Mouse (Mus musculus): ENCODE results near the gene Pitpnc1. TPM values are rescaled to one million over a fixed set of nuclear protein-coding genes. Genes with fewer than 3 reads are reported as not detected.

The Pitpnc1 gene
- total and polyA plus RNA-seq, 3 experiments = 2.4 to 5.4 (median 3.6) TPM

GRCm38 (mm10) chr11:107325739-107326725 is 144.5 kb downstream of the Pitpnc1 start:
- H3K79me2 ChIP-seq (replicated peaks; ENCODE audit: control insufficient read depth, extremely low read depth, insufficient read depth, poor library complexity, severe bottlenecking) = no peaks in the 10 kb centered on the region
- no peak overlapping the region for H3K9ac ChIP-seq (ENCODE audit: insufficient read depth, low read depth)
- peaks cover 2% of the 10 kb centered on the region for H3K9me3 ChIP-seq (replicated peaks; ENCODE audit: low read length)
- H3K4me2 ChIP-seq (ENCODE audit: insufficient read depth, low read depth, poor library complexity, severe bottlenecking) = no peak overlapping the region
- in situ Hi-C loops (cut with MboI; ENCODE audit: low pct_ligation_motif_present, low pct_unique_long_range_greater_than_20kb, low sequenced_read_pairs) = no loop called here
- no peak overlapping the region for H3K4me3 ChIP-seq (replicated peaks in 1 of 3; ENCODE audit: low read depth in 2 of 3, low read length in 2 of 3, poor library complexity in 1 of 3)
- H3K36me3 ChIP-seq (replicated peaks in 1 of 2; ENCODE audit: control insufficient read depth in 1 of 2, insufficient read depth in 1 of 2, low read length in 1 of 2) = no peaks in the 10 kb centered on the region
- DNase-seq (ENCODE audit: extremely low read depth) = no peak
- H3K4me1 ChIP-seq (ENCODE audit: control insufficient read depth in 1 of 2, insufficient read depth in 2 of 2) = no peaks in the 10 kb centered on the region
- TF ChIP-seq TCF12 (IDR thresholded peaks at IDR 0.05; ENCODE audit: low read depth, low read length) = no peak
- no peak for TF ChIP-seq MAZ (IDR thresholded peaks at IDR 0.05; ENCODE audit: low read depth, low read length)
- no peak for TF ChIP-seq ZMIZ1 (IDR thresholded peaks at IDR 0.05; ENCODE audit: low read depth, low read length)
- no peak for TF ChIP-seq CTCF (conservative IDR thresholded peaks at IDR 0.05 in 1 of 2, IDR thresholded peaks at IDR 0.05 in 1 of 2; ENCODE audit: low read depth in 2 of 2, low read length in 2 of 2)
- no peak for TF ChIP-seq NRF1 (IDR thresholded peaks at IDR 0.05; ENCODE audit: low read depth, low read length)
- TF ChIP-seq EP300 (IDR thresholded peaks at IDR 0.05; ENCODE audit: low read length) = no peak
- TF ChIP-seq USF2 (conservative IDR thresholded peaks at IDR 0.05; ENCODE audit: low read depth, low read length) = no peak
- TF ChIP-seq MYC (IDR thresholded peaks at IDR 0.05; ENCODE audit: low read depth, low read length) = no peak
- TF ChIP-seq CHD1 (IDR thresholded peaks at IDR 0.05; ENCODE audit: low read depth, low read length) = no peak
- no peak for TF ChIP-seq MAFK (IDR thresholded peaks at IDR 0.05; ENCODE audit: insufficient replicate concordance, low read length)
- TF ChIP-seq RAD21 (IDR thresholded peaks at IDR 0.05; ENCODE audit: low read depth, low read length) = no peak
- TF ChIP-seq BHLHE40 (IDR thresholded peaks at IDR 0.05; ENCODE audit: low read depth, low read length) = no peak
- TF ChIP-seq NELFE (IDR thresholded peaks at IDR 0.05; ENCODE audit: low read depth, low read length) = no peak
- TF ChIP-seq JUND (conservative IDR thresholded peaks at IDR 0.05; ENCODE audit: low read depth, low read length) = no peak
- no peak overlapping the region for H3K27ac ChIP-seq (ENCODE audit: insufficient read depth, low read depth)
- H3K27me3 ChIP-seq (replicated peaks) = no peaks in the 10 kb centered on the region
- dilution Hi-C loops (cut with MboI; ENCODE audit: extremely low pct_ligation_motif_present, extremely low pct_unique_long_range_greater_than_20kb, low sequenced_read_pairs) = no loop called here

GRCm38 (mm10) chr11:107325226-107325625 is 145.3 kb downstream of the Pitpnc1 start:
- no peak for DNase-seq (ENCODE audit: extremely low read depth)
- H3K9ac ChIP-seq (ENCODE audit: insufficient read depth, low read depth) = no peak overlapping the region
- in situ Hi-C loops (cut with MboI; ENCODE audit: low pct_ligation_motif_present, low pct_unique_long_range_greater_than_20kb, low sequenced_read_pairs) (no loop called here), dilution Hi-C loops (cut with MboI; ENCODE audit: extremely low pct_ligation_motif_present, extremely low pct_unique_long_range_greater_than_20kb, low sequenced_read_pairs) (no loop called here)
- no peak overlapping the region for H3K27ac ChIP-seq (ENCODE audit: insufficient read depth, low read depth)
- peaks cover 2% of the 10 kb centered on the region for H3K9me3 ChIP-seq (replicated peaks; ENCODE audit: low read length)
- no peaks in the 10 kb centered on the region for H3K27me3 ChIP-seq (replicated peaks)
- H3K4me2 ChIP-seq (ENCODE audit: insufficient read depth, low read depth, poor library complexity, severe bottlenecking) = no peak overlapping the region
- H3K4me3 ChIP-seq (replicated peaks in 1 of 3; ENCODE audit: low read depth in 2 of 3, low read length in 2 of 3, poor library complexity in 1 of 3) = no peak overlapping the region
- H3K79me2 ChIP-seq (replicated peaks; ENCODE audit: control insufficient read depth, extremely low read depth, insufficient read depth, poor library complexity, severe bottlenecking) = no peaks in the 10 kb centered on the region
- H3K36me3 ChIP-seq (replicated peaks in 1 of 2; ENCODE audit: control insufficient read depth in 1 of 2, insufficient read depth in 1 of 2, low read length in 1 of 2) = no peaks in the 10 kb centered on the region
- H3K4me1 ChIP-seq (ENCODE audit: control insufficient read depth in 1 of 2, insufficient read depth in 2 of 2) = no peaks in the 10 kb centered on the region
- TF ChIP-seq KAT2A (IDR thresholded peaks at IDR 0.05; ENCODE audit: insufficient replicate concordance, low read length) (no peak), E2F4 (IDR thresholded peaks at IDR 0.05; ENCODE audit: insufficient replicate concordance, low read depth, low read length) (no peak), POLR2A (IDR thresholded peaks at IDR 0.05; ENCODE audit: low read depth, low read length) (no peak), BHLHE40 (IDR thresholded peaks at IDR 0.05; ENCODE audit: low read depth, low read length) (no peak), JUND (conservative IDR thresholded peaks at IDR 0.05; ENCODE audit: low read depth, low read length) (no peak), CHD1 (IDR thresholded peaks at IDR 0.05; ENCODE audit: low read depth, low read length) (no peak), ZKSCAN1 (IDR thresholded peaks at IDR 0.05; ENCODE audit: borderline replicate concordance, low read depth, low read length) (no peak), PAX5 (IDR thresholded peaks at IDR 0.05; ENCODE audit: low read length) (no peak), NRF1 (IDR thresholded peaks at IDR 0.05; ENCODE audit: low read depth, low read length) (no peak), TBP (conservative IDR thresholded peaks at IDR 0.05; ENCODE audit: low read depth, low read length) (no peak), CTCF (conservative IDR thresholded peaks at IDR 0.05 in 1 of 2, IDR thresholded peaks at IDR 0.05 in 1 of 2; ENCODE audit: low read depth in 2 of 2, low read length in 2 of 2) (no peak), USF1 (IDR thresholded peaks at IDR 0.05; ENCODE audit: low read depth, low read length) (no peak), MYC (IDR thresholded peaks at IDR 0.05; ENCODE audit: low read depth, low read length) (no peak), ZMIZ1 (IDR thresholded peaks at IDR 0.05; ENCODE audit: low read depth, low read length) (no peak), TCF12 (IDR thresholded peaks at IDR 0.05; ENCODE audit: low read depth, low read length) (no peak)
